Mouse (Mus musculus): Measurements from ENCODE around the gene Ift80.

DNA sequence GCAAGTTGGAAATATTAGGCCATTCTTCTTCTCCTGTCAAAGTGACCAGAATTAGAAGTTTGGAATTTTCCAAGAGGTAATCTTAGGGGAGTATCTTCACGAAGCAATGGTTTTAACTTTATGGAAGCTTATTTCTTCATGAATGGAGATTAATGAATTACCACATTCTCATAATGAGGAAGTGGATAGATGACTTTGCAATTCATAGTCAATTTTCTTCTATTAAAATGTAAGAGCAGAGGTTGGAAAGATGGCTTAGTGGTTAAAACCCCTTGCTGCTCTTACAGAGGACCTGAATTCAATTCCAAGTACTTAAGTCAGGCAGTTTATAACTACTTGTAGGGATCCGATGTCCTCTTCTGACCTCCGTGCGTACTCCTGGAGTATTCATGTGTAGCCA is 160.3 kb downstream of the Ift80 start:
- TF ChIP-seq ZC3H11A (IDR thresholded peaks at IDR 0.05; ENCODE audit: borderline replicate concordance, low read depth, low read length) (no peak), ZNF384 (IDR thresholded peaks at IDR 0.05; ENCODE audit: low read depth, low read length) (no peak)

Measured in ES-E14 (cell line).